Mouse (Mus musculus) liver, adult 2 months (tissue): Measurements from ENCODE around the gene Gtpbp8. TPM values are rescaled to one million over a fixed set of nuclear protein-coding genes. Genes with fewer than 3 reads are reported as not detected.

Source experiments
- DNase-seq: peaks from one replicate; pipeline ENCODE4 v3.0.0-alpha.2; 2011; ENCODE audit warnings: low read depth, low spot score; ENCODE audit errors: extremely low read depth
- H3K27ac ChIP-seq: fragments of 200-500 bp; replicated peaks from 2 replicates; pipeline ENCODE4 v1.5.1; 2012; ENCODE audit warnings: low read depth, mild to moderate bottlenecking, control low read depth, inconsistent platforms, low read length; ENCODE audit not compliant: insufficient read depth
- H3K27me3 ChIP-seq: fragments of 200-500 bp; 2 replicates; pipeline ENCODE4 v1.6.1; 2012; ENCODE audit warnings: mild to moderate bottlenecking, moderate library complexity, low read length, inconsistent platforms; ENCODE audit not compliant: control insufficient read depth, insufficient read depth
- H3K36me3 ChIP-seq: fragments of 200-500 bp; 2 replicates; pipeline ENCODE4 v1.6.1; 2012; ENCODE audit warnings: low read length, inconsistent platforms; ENCODE audit not compliant: control insufficient read depth, insufficient read depth
- H3K4me1 ChIP-seq: fragments of 200-500 bp; 2 replicates; pipeline ENCODE4 v1.6.1; 2011; ENCODE audit warnings: low read length; ENCODE audit not compliant: control insufficient read depth, insufficient read depth
- H3K4me3 ChIP-seq: fragments of 200-500 bp; 2 replicates; pipeline ENCODE4 v1.5.1; 2011; ENCODE audit warnings: low read depth, mild to moderate bottlenecking, control low read depth, low read length, moderate library complexity; ENCODE audit not compliant: insufficient read depth
- H3K79me2 ChIP-seq: fragments of 200-500 bp; 2 replicates; pipeline ENCODE4 v1.6.1; 2012; ENCODE audit warnings: inconsistent platforms, mild to moderate bottlenecking, low read length, moderate library complexity; ENCODE audit not compliant: control insufficient read depth, insufficient read depth
- H3K9ac ChIP-seq: fragments of 200-500 bp; 2 replicates; pipeline ENCODE4 v1.6.1; 2012; ENCODE audit warnings: low read depth, mild to moderate bottlenecking, control low read depth, inconsistent platforms, low read length
- CTCF ChIP-seq: fragments of 200-500 bp; IDR thresholded peaks from 2 replicates; pipeline ENCODE4 v1.5.1; 2011; ENCODE audit warnings: low read depth, low read length, control low read depth
- POLR2A ChIP-seq: fragments of 200-500 bp; IDR thresholded peaks from 2 replicates; pipeline ENCODE4 v1.6.1; 2011; ENCODE audit warnings: low read length, control low read depth; ENCODE audit not compliant: insufficient read depth; ENCODE audit errors: extremely low read depth
- WGBS: fragments of 180-500 bp; shearing (Covaris S2); methylation state at CpG from one replicate; pipeline ENCODE4 v1.1.7; 2018; 5-methylcytosine and 5-hydroxymethylcytosine counted together
- polyA plus RNA-seq: library from polyadenylated mRNA; depleted of rRNA; stranded (reverse); fragments of >200 nt; gene quantifications from 2 replicates; pipeline ENCODE4 v1.2.3, GENCODE M21; 2012
- total RNA-seq: library from RNA; depleted of rRNA; stranded (reverse); fragments of >200 nt; gene quantifications from 2 replicates; pipeline ENCODE4 v1.2.3, GENCODE M21; 2014

The Gtpbp8 gene
- total and polyA plus RNA-seq, 2 experiments, result 3.8 to 11.2 TPM

- no peak overlapping the region for H3K27ac ChIP-seq
- H3K36me3 ChIP-seq, result no peaks in the 10 kb centered on the region
- TF ChIP-seq CTCF (no peak), POLR2A (no peak)
- H3K9ac ChIP-seq, result no peak overlapping the region
- H3K79me2 ChIP-seq, result no peaks in the 10 kb centered on the region
- no peak for DNase-seq
- no peaks in the 10 kb centered on the region for H3K4me1 ChIP-seq
- H3K4me3 ChIP-seq, result no peak overlapping the region
- H3K27me3 ChIP-seq, result no peaks in the 10 kb centered on the region
- 83% methylated on average over 5 of the region's 5 CpGs for WGBS
Measured at GRCm38 (mm10) chr16:44697473-44698205, 48.5 kb downstream of the Gtpbp8 start.

GRCm38 (mm10) chr16:44695859-44696620, 50.1 kb downstream of the Gtpbp8 start:
- no peaks in the 10 kb centered on the region for H3K4me1 ChIP-seq
- WGBS, result 59% methylated on average over 12 of the region's 12 CpGs

GRCm38 (mm10) chr16:44695214-44695858, 50.8 kb downstream of the Gtpbp8 start:
- H3K27me3 ChIP-seq, result no peaks in the 10 kb centered on the region
- H3K4me3 ChIP-seq, result no peak overlapping the region
- no peak overlapping the region for H3K27ac ChIP-seq
- no peak overlapping the region for H3K9ac ChIP-seq
- no peaks in the 10 kb centered on the region for H3K79me2 ChIP-seq
- no peaks in the 10 kb centered on the region for H3K4me1 ChIP-seq
- 86% methylated on average over 8 of the region's 8 CpGs for whole genome bisulfite sequencing
- DNase-seq, result no peak
- TF ChIP-seq POLR2A (no peak), CTCF (no peak)
- H3K36me3 ChIP-seq, result no peaks in the 10 kb centered on the region

More at GRCm38 (mm10) chr16:44695859-44696620, 50.1 kb downstream of the Gtpbp8 start:
- no peak overlapping the region for H3K4me3 ChIP-seq
- no peaks in the 10 kb centered on the region for H3K27me3 ChIP-seq
- no peaks in the 10 kb centered on the region for H3K79me2 ChIP-seq
- no peaks in the 10 kb centered on the region for H3K36me3 ChIP-seq
- DNase-seq, result no peak
- TF ChIP-seq CTCF (no peak), POLR2A (no peak)
- no peak overlapping the region for H3K9ac ChIP-seq
- no peak overlapping the region for H3K27ac ChIP-seq

- Histone ChIP-seq H3K4me1 (no peaks in the 10 kb centered on the region), H3K27me3 (no peaks in the 10 kb centered on the region), H3K36me3 (no peaks in the 10 kb centered on the region), H3K9ac (no peak overlapping the region), H3K27ac (no peak overlapping the region), H3K4me3 (no peak overlapping the region), H3K79me2 (no peaks in the 10 kb centered on the region)
- DNase-seq, result no peak
- 61% methylated on average over 6 of the region's 6 CpGs for WGBS
- TF ChIP-seq POLR2A (no peak), CTCF (no peak)
Measured at GRCm38 (mm10) chr16:44693695-44694094, 52.5 kb downstream of the Gtpbp8 start.

GRCm38 (mm10) chr16:44692541-44692940, 53.6 kb downstream of the Gtpbp8 start:
- WGBS, result 98% methylated on average over 1 of the region's 1 CpGs
- Histone ChIP-seq H3K9ac (no peak overlapping the region), H3K4me1 (no peaks in the 10 kb centered on the region), H3K27ac (no peak overlapping the region), H3K79me2 (no peaks in the 10 kb centered on the region), H3K27me3 (0 out of 2 replicates have a peak, but pooled peaks cover under 1% of the 10 kb centered on the region), H3K36me3 (no peaks in the 10 kb centered on the region), H3K4me3 (no peak overlapping the region)
- no peak for DNase-seq
- TF ChIP-seq POLR2A (no peak), CTCF (no peak)
